10 mouse cellular contexts compared by ENCODE assay signal in the genomic region with DNA sequence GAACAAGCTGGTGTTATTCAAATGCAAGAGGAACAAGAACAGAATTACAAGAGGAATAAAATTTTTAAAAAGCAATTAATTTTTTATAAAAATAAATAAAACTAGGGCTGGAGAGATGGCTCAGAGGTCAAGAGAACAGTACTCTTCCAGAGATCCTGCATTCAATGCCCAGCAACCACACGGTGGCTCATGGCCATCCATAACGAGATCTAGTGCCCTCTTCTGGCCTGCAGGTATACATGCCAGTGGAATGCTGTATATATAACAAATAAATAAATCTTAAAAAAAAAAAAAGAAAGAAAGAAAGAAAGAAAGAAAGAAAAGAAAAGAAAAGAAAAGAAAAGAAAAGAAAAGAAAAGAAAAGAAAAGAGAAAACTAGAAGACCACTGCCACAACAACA. TPM values are rescaled to one million over a fixed set of nuclear protein-coding genes. Genes with fewer than 3 reads are reported as not detected.
DNase-seq lines count a peak whose midpoint lies in the region; ATAC-seq and TF ChIP-seq lines count a peak whose summit lies in the region.
"Had no signal": no experiment of that assay in that cellular context is flagged by ENCODE, and none has a peak within 500 bp of the region (broad histone marks: within the 10 kb centered on the region; RNA-seq: fewer than 3 reads in every experiment).

No protein-coding gene starts in this region.

- H3K9ac ChIP-seq in kidney, embryonic 16.5 days (replicated peaks; ENCODE audit: low read length) = no peak overlapping the region
- no peak overlapping the region for H3K9ac ChIP-seq in MEL (ENCODE audit: control insufficient read depth, low read depth, low read length, poor library complexity, severe bottlenecking)
- H3K9ac ChIP-seq: lung, embryonic 15.5 days had no signal

- no peak for TF ChIP-seq POLR2A in MEL (IDR thresholded peaks at IDR 0.05; ENCODE audit: control insufficient read depth in 1 of 2, insufficient read depth in 1 of 2, low read depth in 1 of 2, low read length in 2 of 2, poor library complexity in 1 of 2)

- ATAC-seq in kidney, embryonic 16.5 days (ENCODE audit: low FRiP score, low TSS enrichment) = no peak

- DNase-seq in kidney, adult 18-20 months = peak; percentile 6
- peak; percentile 56 for DNase-seq in A20 (ENCODE audit: low read depth, low spot score)
- peak; percentile 64 for DNase-seq in MEL (ENCODE audit: low read depth, low spot score)
- peak; percentile 16 for DNase-seq in cerebellum, adult 9-11 months
- peak; percentile 16 to 38 for DNase-seq in left cerebral cortex, postnatal 10 days (ENCODE audit: extremely low spot score in 1 of 2, low spot score in 2 of 2)
- peak; percentile 37 to 52 for DNase-seq in right cerebral cortex, postnatal 10 days (ENCODE audit: low spot score in 2 of 2)
- no peak for DNase-seq in testis, postnatal 10 days (ENCODE audit: low spot score)

- H3K4me1 ChIP-seq in kidney, embryonic 16.5 days (ENCODE audit: insufficient read depth, low read length) = peaks cover 8% of the 10 kb centered on the region
- peaks cover 0 to 2% of the 10 kb centered on the region in 2 experiments; a peak in 3 of 4 replicates for H3K4me1 ChIP-seq in MEL (ENCODE audit: control insufficient read depth in 1 of 2, insufficient read depth in 2 of 2, low read length in 2 of 2)

- intact Hi-C loops in left cerebral cortex, postnatal 10 days (cut with DNase I) = no loop called here

- no peaks in the 10 kb centered on the region for H3K9me3 ChIP-seq in kidney, embryonic 16.5 days (ENCODE audit: low read length)
- H3K9me3 ChIP-seq in MEL (replicated peaks; ENCODE audit: insufficient read depth, low read length) = no peaks in the 10 kb centered on the region
- H3K9me3 ChIP-seq: lung, embryonic 15.5 days had no signal

- no peak overlapping the region for H3K4me3 ChIP-seq in kidney, embryonic 16.5 days (ENCODE audit: low read length)
- H3K4me3 ChIP-seq in MEL (ENCODE audit: control insufficient read depth in 1 of 2, insufficient read depth in 1 of 2, low read depth in 2 of 2, low read length in 2 of 2) = no peak overlapping the region
- H3K4me3 ChIP-seq: erythroblast, embryonic 14.5 days; lung, embryonic 15.5 days had no signal

- no peak overlapping the region for H3K27ac ChIP-seq in kidney, embryonic 16.5 days (ENCODE audit: low read length)
- no peak overlapping the region for H3K27ac ChIP-seq in MEL (ENCODE audit: control insufficient read depth, low read depth, low read length)
- H3K27ac ChIP-seq: lung, embryonic 15.5 days had no signal

- peaks cover 16% of the 10 kb centered on the region for H3K36me3 ChIP-seq in kidney, embryonic 16.5 days (ENCODE audit: insufficient read depth, low read length)
- peaks cover 1 to 22% of the 10 kb centered on the region in 2 experiments for H3K36me3 ChIP-seq in MEL (ENCODE audit: control insufficient read depth in 1 of 2, insufficient read depth in 2 of 2, low read length in 2 of 2)

- H3K79me2 ChIP-seq in MEL (ENCODE audit: control insufficient read depth, insufficient read depth, low read length, poor library complexity) = peaks cover 14% of the 10 kb centered on the region

- TF ChIP-seq RAD21 in MEL (IDR thresholded peaks at IDR 0.05; ENCODE audit: low read depth, low read length) = peak; percentile 50

- TF ChIP-seq EP300 in MEL (IDR thresholded peaks at IDR 0.05; ENCODE audit: low read depth in 1 of 2, low read length in 2 of 2) = no peak

- H3K4me2 ChIP-seq in kidney, embryonic 16.5 days (replicated peaks; ENCODE audit: low read depth, low read length) = no peak overlapping the region
- H3K4me2 ChIP-seq: lung, embryonic 15.5 days had no signal

- peak; percentile 32 to 71 (median 65); a peak in 5 of 6 replicates for TF ChIP-seq CTCF in MEL (IDR thresholded peaks at IDR 0.05 in 2 of 3, conservative IDR thresholded peaks at IDR 0.05 in 1 of 3; ENCODE audit: control insufficient read depth in 1 of 3, insufficient read depth in 1 of 3, low read depth in 2 of 3, low read length in 3 of 3, poor library complexity in 1 of 3, severe bottlenecking in 1 of 3)

- WGBS in kidney, embryonic 16.5 days = 15% methylated on average over 2 of the region's 2 CpGs

- no peaks in the 10 kb centered on the region for H3K27me3 ChIP-seq in kidney, embryonic 16.5 days (ENCODE audit: insufficient read depth, low read length)
- H3K27me3 ChIP-seq in MEL (ENCODE audit: control insufficient read depth in 1 of 2, insufficient read depth in 2 of 2, low read length in 2 of 2) = no peaks in the 10 kb centered on the region
- H3K27me3 ChIP-seq: lung, embryonic 15.5 days had no signal

TF ChIP-seq in MEL, 35 proteins besides CTCF, POLR2A, EP300 and RAD21:
- no peak for TF ChIP-seq MEF2A (IDR thresholded peaks at IDR 0.05; ENCODE audit: extremely low read depth, insufficient replicate concordance, low read depth, low read length, poor library complexity, severe bottlenecking)
- TF ChIP-seq ZKSCAN1 (IDR thresholded peaks at IDR 0.05; ENCODE audit: low read depth, low read length) = no peak
- TF ChIP-seq USF2 (IDR thresholded peaks at IDR 0.05; ENCODE audit: borderline replicate concordance in 1 of 2, insufficient read depth in 1 of 2, low read depth in 1 of 2, low read length in 2 of 2) = no peak
- no peak for TF ChIP-seq JUND (IDR thresholded peaks at IDR 0.05; ENCODE audit: low read depth, low read length)
- no peak for TF ChIP-seq SIN3A (IDR thresholded peaks at IDR 0.05; ENCODE audit: low read length)
- no peak for TF ChIP-seq ZMIZ1 (IDR thresholded peaks at IDR 0.05; ENCODE audit: low read depth, low read length)
- TF ChIP-seq BHLHE40 (IDR thresholded peaks at IDR 0.05; ENCODE audit: borderline replicate concordance, low read depth, low read length) = no peak
- no peak for TF ChIP-seq NELFE (IDR thresholded peaks at IDR 0.05; ENCODE audit: low read depth, low read length)
- no peak for TF ChIP-seq KAT2A (conservative IDR thresholded peaks at IDR 0.05; ENCODE audit: low read depth, low read length)
- peak; percentile 20; the same call in 1 of the 2 replicates for TF ChIP-seq MYC (IDR thresholded peaks at IDR 0.05; ENCODE audit: low read depth, low read length)
- TF ChIP-seq MXI1 (IDR thresholded peaks at IDR 0.05; ENCODE audit: low read depth, low read length) = no peak
- TF ChIP-seq TBP (IDR thresholded peaks at IDR 0.05; ENCODE audit: low read depth, low read length) = no peak
- TF ChIP-seq SMC3 (IDR thresholded peaks at IDR 0.05; ENCODE audit: low read depth, low read length) = peak; percentile 62
- peak; percentile 33 for TF ChIP-seq ZC3H11A (IDR thresholded peaks at IDR 0.05; ENCODE audit: low read depth, low read length)
- TF ChIP-seq ELF1 (IDR thresholded peaks at IDR 0.05; ENCODE audit: low read depth, low read length) = no peak
- TF ChIP-seq HCFC1 (IDR thresholded peaks at IDR 0.05; ENCODE audit: low read depth, low read length) = no peak
- no peak for TF ChIP-seq POLR2AphosphoS5 (IDR thresholded peaks at IDR 0.05; ENCODE audit: borderline replicate concordance, low read depth, low read length)

RNA-seq across cellular contexts. Expression of gene Magohb, which starts 2.6 kb away (rescaled TPM):
- 50.6 and 50.9 TPM in 2 replicates for polyA plus RNA-seq in kidney, embryonic 16.5 days (2015; fragmentation: Nextera tagmentation; extraction: Ambion mirVana)
- 34.4 and 38.2 TPM in 2 replicates for total RNA-seq in MEL (2012; rRNA removed)
- polyA plus RNA-seq in MEL (2012; ENCODE audit: insufficient read depth in 1 of 2, insufficient read length in 2 of 2, low read depth in 1 of 2, low replicate concordance in 2 of 2, missing spikeins in 1 of 2) = 10 to 100 TPM in 1 of 2 experiments, not detected in 1; 31.4 TPM
- 10 to 100 TPM; 12.7 to 12.8 TPM for total RNA-seq in left cerebral cortex, postnatal 10 days (2021)

RNA-seq across cellular contexts. Expression of gene Klra2, which starts 43.3 kb away (rescaled TPM):
- 0.25 and 0.28 TPM in 2 replicates for polyA plus RNA-seq in kidney, embryonic 16.5 days (2015; fragmentation: Nextera tagmentation; extraction: Ambion mirVana)
- not detected in 2 replicates for total RNA-seq in MEL (2012; rRNA removed)
- not detected for polyA plus RNA-seq in MEL (2012; ENCODE audit: insufficient read depth in 1 of 2, insufficient read length in 2 of 2, low read depth in 1 of 2, low replicate concordance in 2 of 2, missing spikeins in 1 of 2)
- under 1 TPM; 0.32 to 0.41 TPM for total RNA-seq in left cerebral cortex, postnatal 10 days (2021)
- polyA plus RNA-seq: erythroblast, embryonic 14.5 days had no signal
